Mouse (Mus musculus) testis, postnatal 14 days (tissue): ENCODE results near the gene Btbd35f30.
"Not testable (repeated sequence)": the region's sequence is repeated elsewhere in the genome, so short reads cannot be mapped to it uniquely, and the experiment has no call there.

Experiments used
- DNase-seq: peaks from one replicate; pipeline ENCODE4 v3.0.0; 2021; ENCODE audit warnings: low spot score

The Btbd35f30 gene

DNA sequence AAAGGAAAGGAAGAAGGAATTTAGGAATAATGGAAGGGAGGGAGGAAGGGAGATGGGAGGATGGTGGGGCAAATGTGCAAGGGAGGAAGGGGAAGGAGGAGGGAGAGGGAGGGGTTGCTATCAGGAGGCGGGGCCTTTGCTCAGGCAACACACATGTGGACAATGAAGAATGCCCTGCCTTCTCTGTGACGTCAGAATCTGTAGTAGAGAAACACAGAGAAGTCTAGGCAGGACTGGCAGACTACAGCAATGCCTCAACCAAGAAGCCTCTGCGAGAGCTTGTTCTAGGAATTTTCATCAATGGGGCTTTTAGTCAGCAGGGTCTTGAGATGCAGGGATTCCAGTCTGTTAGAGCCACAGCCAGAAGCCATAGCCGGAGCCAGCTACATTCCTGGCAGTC is at the start of gene Btbd35f30:
Gene Btbd35f30 (plus strand): TSS at position 301 of the 400 bp plus-strand sequence.
- DNase-seq: not testable (repeated sequence)

DNA sequence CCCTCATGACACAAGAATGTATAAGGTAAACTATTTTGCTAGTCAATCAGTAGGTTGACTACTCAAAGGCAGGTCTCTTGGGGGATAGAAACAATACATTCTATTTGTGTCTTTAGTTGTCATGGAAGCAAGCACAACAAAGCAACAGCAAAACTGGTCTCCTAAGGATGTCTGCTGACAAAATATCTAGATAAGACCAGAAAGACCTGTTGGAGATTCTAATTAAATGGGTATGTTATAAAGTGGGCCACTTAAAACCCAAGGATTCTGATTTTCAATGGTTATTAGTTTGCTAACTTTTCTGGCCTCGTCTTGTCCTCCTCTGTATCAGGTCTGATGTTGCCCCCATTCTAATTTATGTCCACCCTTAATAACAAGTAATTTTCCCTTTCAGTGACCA is 47.0 kb downstream of the Btbd35f30 start, which contains the start of gene Gm21789:
Gene Gm21789 (plus strand): TSS at position 301 of the 400 bp plus-strand sequence.
- DNase-seq: not testable (repeated sequence)
